Mouse (Mus musculus) heart, postnatal 0 days (tissue): ENCODE results near the gene Zfp385b.

Experiments used
- CTCF ChIP-seq: IDR thresholded peaks from 2 replicates; pipeline ENCODE4 v1.5.1; 2016; ENCODE audit warnings: antibody characterized with exemption, control low read depth, low read depth
- EP300 ChIP-seq: IDR thresholded peaks from 2 replicates; pipeline ENCODE4 v1.6.1; 2016; ENCODE audit warnings: antibody characterized with exemption, low read depth

DNA sequence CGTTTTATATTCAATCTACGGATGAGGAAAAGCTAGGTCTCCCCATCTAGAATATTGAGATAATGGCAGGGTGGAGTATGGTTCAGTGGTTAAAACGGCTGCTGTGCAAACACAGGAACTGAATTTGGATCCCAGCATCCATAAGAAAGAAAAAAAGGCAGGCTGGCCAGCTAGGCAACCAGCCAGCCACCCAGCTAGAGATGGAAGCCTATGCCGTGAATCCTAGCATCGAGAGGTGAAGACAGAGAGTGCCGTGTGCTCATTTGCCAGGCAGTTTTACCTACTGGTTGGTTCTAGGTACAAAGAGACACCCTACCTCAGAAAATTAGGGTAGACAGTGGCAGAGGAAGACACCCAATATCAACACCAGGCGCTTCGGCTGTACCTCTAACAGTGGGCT lies 57.5 kb downstream of the Zfp385b start:
- TF ChIP-seq EP300 (no peak), CTCF (no peak)
